Mouse (Mus musculus) heart, adult 2 months (tissue): ENCODE measurements around the gene Cradd. TPM values are rescaled to one million over a fixed set of nuclear protein-coding genes. Genes with fewer than 3 reads are reported as not detected.

Experiments
- DNase-seq, 2 experiments: peaks; one replicate each; pipeline ENCODE4 v3.0.0; 2021
- H3K27ac ChIP-seq: fragments of 200-600 bp; 2 replicates; pipeline ENCODE4 v1.8.1; 2022
- H3K27me3 ChIP-seq: fragments of 200-500 bp; 2 replicates; pipeline ENCODE4 v1.6.1; 2012; ENCODE audit warnings: mild to moderate bottlenecking, low read length, inconsistent platforms, mixed read lengths; ENCODE audit not compliant: control insufficient read depth, insufficient read depth
- H3K36me3 ChIP-seq: fragments of 200-500 bp; 2 replicates; pipeline ENCODE4 v1.6.1; 2012; ENCODE audit warnings: low read length, inconsistent platforms; ENCODE audit not compliant: control insufficient read depth, insufficient read depth
- H3K4me1 ChIP-seq: fragments of 200-500 bp; 2 replicates; pipeline ENCODE4 v1.6.1; 2011; ENCODE audit warnings: low read length; ENCODE audit not compliant: control insufficient read depth, insufficient read depth
- H3K4me3 ChIP-seq: fragments of 200-600 bp; 2 replicates; pipeline ENCODE4 v1.8.1; 2022
- H3K79me2 ChIP-seq: fragments of 200-500 bp; replicated peaks from 2 replicates; pipeline ENCODE4 v1.6.1; 2012; ENCODE audit warnings: mild to moderate bottlenecking, inconsistent platforms, low read length, moderate library complexity, mixed read lengths; ENCODE audit not compliant: control insufficient read depth, insufficient read depth
- H3K9ac ChIP-seq: fragments of 200-500 bp; 2 replicates; pipeline ENCODE4 v1.6.1; 2012; ENCODE audit warnings: low read depth, mild to moderate bottlenecking, control low read depth, inconsistent platforms, low read length, mixed read lengths
- CTCF ChIP-seq: fragments of 200-600 bp; IDR thresholded peaks from 2 replicates; pipeline ENCODE4 v1.8.1; 2022; ENCODE audit warnings: antibody characterized with exemption, mild to moderate bottlenecking, moderate library complexity
- EP300 ChIP-seq: fragments of 200-500 bp; IDR thresholded peaks from 2 replicates; pipeline ENCODE4 v1.6.1; 2011; ENCODE audit warnings: low read depth, low read length, control low read depth; ENCODE audit not compliant: insufficient read depth
- POLR2A ChIP-seq: fragments of 200-500 bp; IDR thresholded peaks from 2 replicates; pipeline ENCODE4 v1.6.1; 2011; ENCODE audit warnings: mild to moderate bottlenecking, low read depth, low read length, control low read depth; ENCODE audit not compliant: insufficient read depth
- WGBS: fragments of 180-500 bp; shearing (Covaris S2); methylation state at CpG from one replicate; pipeline ENCODE4 v1.1.7; 2018; 5-methylcytosine and 5-hydroxymethylcytosine counted together
- intact Hi-C: fragments of 180-260 bp; cut with DNase I; formaldehyde crosslinking; loops from one replicate; pipeline ENCODE4 v1.15.1; 2025
- polyA plus RNA-seq: library from polyadenylated mRNA; depleted of rRNA; stranded (reverse); fragments of >200 nt; gene quantifications from 2 replicates; pipeline ENCODE4 v1.2.3, GENCODE M21; 2012; rRNA removed
- total RNA-seq, 2 experiments: library from RNA; stranded (reverse); gene quantifications; 2 replicates each; pipeline ENCODE4 v1.2.3; 2021

Cradd gene
- total and polyA plus RNA-seq, 3 experiments: 9.9 to 15.1 (median 10.3) TPM

- Histone ChIP-seq H3K79me2 (no peaks in the 10 kb centered on the region), H3K9ac (no peak overlapping the region), H3K27ac (peak overlapping the region; percentile 31; the same call in 1 of the 2 replicates), H3K27me3 (no peaks in the 10 kb centered on the region), H3K36me3 (no peaks in the 10 kb centered on the region; the same call in none of the 2 replicates), H3K4me1 (peaks cover 25% of the 10 kb centered on the region), H3K4me3 (no peak overlapping the region)
- intact Hi-C loops: loop anchor here (5.0 kb wide), 1 partner anchor 116 kb away; no protein-coding TSS in a partner anchor
- TF ChIP-seq EP300 (no peak), CTCF (no peak), POLR2A (no peak)
- WGBS: 44% methylated on average over 3 of the region's 3 CpGs
- DNase-seq: peak in 1 of 2 experiments; percentile 14
Measured at GRCm38 (mm10) chr10:95141075-95141474, 182.9 kb downstream of the Cradd start.

DNA sequence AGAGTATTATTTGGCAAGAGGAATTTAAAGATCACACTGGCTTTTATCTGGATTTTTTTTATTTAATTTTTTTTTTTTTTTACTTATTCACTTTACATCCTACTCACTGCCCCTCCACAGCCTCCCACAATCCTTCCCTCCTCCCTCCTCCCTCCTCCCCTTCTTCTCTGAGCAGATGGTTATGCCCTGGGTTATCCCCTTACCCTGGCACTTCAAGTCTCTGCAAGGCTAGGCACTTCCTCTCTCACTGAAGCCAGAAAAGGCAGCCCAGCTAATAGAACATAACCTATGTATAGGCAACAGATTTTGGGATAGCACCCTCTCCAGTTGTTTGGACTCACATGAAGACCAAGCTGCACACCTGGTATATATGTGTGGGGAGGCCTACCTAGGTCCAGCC, 183.7 kb downstream of the Cradd start:
- H3K79me2 ChIP-seq: no peaks in the 10 kb centered on the region
- no peak overlapping the region for H3K9ac ChIP-seq
- no peak for DNase-seq
- no peak for TF ChIP-seq CTCF
- no peak for TF ChIP-seq POLR2A
- no peak for TF ChIP-seq EP300
- H3K27ac ChIP-seq: peak overlapping the region; percentile 72
- intact Hi-C loops: loop anchor here (5.0 kb wide), 1 partner anchor 117 kb away; no protein-coding TSS in a partner anchor
- H3K4me3 ChIP-seq: no peak overlapping the region
- no peaks in the 10 kb centered on the region; the same call in none of the 2 replicates for H3K36me3 ChIP-seq
- no peaks in the 10 kb centered on the region for H3K27me3 ChIP-seq
- H3K4me1 ChIP-seq: peaks cover 21% of the 10 kb centered on the region

GRCm38 (mm10) chr10:95139645-95140044, 184.3 kb downstream of the Cradd start:
- H3K27ac ChIP-seq: peak overlapping the region; percentile 72
- 42% methylated on average over 8 of the region's 8 CpGs for WGBS

DNA sequence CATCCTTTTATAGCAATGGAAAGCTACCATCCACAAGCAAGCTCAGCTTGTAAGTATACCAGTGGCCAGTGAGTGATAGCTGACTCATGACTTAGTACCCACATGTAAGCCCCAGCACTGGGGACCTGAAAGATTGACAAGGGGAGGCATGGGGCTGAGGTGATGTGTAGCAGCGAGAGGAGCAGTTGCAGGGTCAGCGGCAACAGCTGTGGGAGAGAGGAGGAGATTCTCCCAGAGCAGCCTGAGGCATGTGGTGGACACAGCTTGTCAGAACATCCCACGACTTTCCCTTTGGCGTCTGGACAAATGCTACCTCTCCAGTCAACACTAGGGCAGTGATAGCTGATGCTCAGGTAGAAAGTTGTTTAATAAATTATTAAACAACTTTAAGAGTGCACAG, 190.9 kb downstream of the Cradd start:
- no peak for DNase-seq
- intact Hi-C loops: no loop called here
- Histone ChIP-seq H3K27ac (no peak overlapping the region), H3K36me3 (no peaks in the 10 kb centered on the region), H3K4me3 (no peak overlapping the region), H3K4me1 (no peaks in the 10 kb centered on the region), H3K27me3 (no peaks in the 10 kb centered on the region), H3K9ac (no peak overlapping the region), H3K79me2 (no peaks in the 10 kb centered on the region)
- TF ChIP-seq POLR2A (no peak), EP300 (no peak), CTCF (no peak)
- 60% methylated on average over 4 of the region's 4 CpGs for WGBS

More at GRCm38 (mm10) chr10:95139645-95140044, 184.3 kb downstream of the Cradd start:
- peak; percentile 61 to 73 for DNase-seq
- 0 out of 2 replicates have a peak, but pooled peaks have one; percentile 51 for TF ChIP-seq EP300
- TF ChIP-seq POLR2A: no peak
- Histone ChIP-seq H3K4me1 (peaks cover 21% of the 10 kb centered on the region), H3K27me3 (no peaks in the 10 kb centered on the region), H3K4me3 (no peak overlapping the region), H3K79me2 (no peaks in the 10 kb centered on the region), H3K9ac (peak overlapping the region; percentile 41; the same call in 1 of the 2 replicates), H3K36me3 (no peaks in the 10 kb centered on the region; the same call in none of the 2 replicates)
- intact Hi-C loops: loop anchor here (5.0 kb wide), 1 partner anchor 118 kb away; no protein-coding TSS in a partner anchor

Other genes starting within 250 kb of the Cradd start
- 10 to 100 TPM; 49.9 to 62.4 TPM for gene Socs2, start 93.0 kb upstream of the Cradd start, total RNA-seq
- 30.5 and 37.7 TPM in 2 replicates for gene Socs2, start 93.0 kb upstream of the Cradd start, polyA plus RNA-seq
- 100 to 1,000 TPM; 426 to 448 TPM for gene Mrpl42, start 177.8 kb upstream of the Cradd start, total RNA-seq
- gene Mrpl42, start 177.8 kb upstream of the Cradd start, polyA plus RNA-seq: 684 and 1,165 TPM in 2 replicates
- 10 to 100 TPM; 89.5 to 89.7 TPM for gene Ube2n, start 191.0 kb upstream of the Cradd start, total RNA-seq
- 48.8 and 98.2 TPM in 2 replicates for gene Ube2n, start 191.0 kb upstream of the Cradd start, polyA plus RNA-seq
- gene Nudt4, start 240.0 kb upstream of the Cradd start, total RNA-seq: 100 to 1,000 TPM; 328 to 349 TPM
- 48.8 and 109 TPM in 2 replicates for gene Nudt4, start 240.0 kb upstream of the Cradd start, polyA plus RNA-seq